11 mouse cellular contexts compared by ENCODE assay signal in the genomic region with DNA sequence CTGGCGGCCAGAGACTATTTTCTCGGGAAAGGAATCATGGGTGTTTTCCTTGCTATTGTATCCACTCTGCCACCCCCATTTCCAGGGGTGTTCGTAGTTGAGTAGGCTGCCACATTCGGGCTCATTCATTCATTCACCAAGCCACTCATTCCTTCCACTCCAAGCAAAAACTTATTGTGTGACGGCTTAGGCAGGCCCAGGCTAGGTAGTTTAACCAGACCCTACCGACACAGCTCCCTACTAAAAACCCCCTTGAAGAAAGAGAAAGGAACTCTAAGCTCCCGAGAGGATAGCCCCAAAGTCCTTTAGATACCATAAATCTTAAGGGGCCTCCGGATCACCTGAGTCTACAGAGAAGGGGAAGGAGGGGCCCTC. TPM values are rescaled to one million over a fixed set of nuclear protein-coding genes. Genes with fewer than 3 reads are reported as not detected.
DNase-seq lines count a peak whose midpoint lies in the region; ATAC-seq and TF ChIP-seq lines count a peak whose summit lies in the region.
"Had no signal": no experiment of that assay in that cellular context is flagged by ENCODE, and none has a peak within 500 bp of the region (broad histone marks: within the 10 kb centered on the region; RNA-seq: fewer than 3 reads in every experiment).

No protein-coding gene starts in this region.

- no peaks in the 10 kb centered on the region for H3K36me3 ChIP-seq in kidney, postnatal 0 days (ENCODE audit: insufficient read depth, low read length)
- no peaks in the 10 kb centered on the region for H3K36me3 ChIP-seq in hindbrain, embryonic 13.5 days
- no peaks in the 10 kb centered on the region for H3K36me3 ChIP-seq in midbrain, embryonic 14.5 days (ENCODE audit: control insufficient read depth, insufficient read depth, low read length)

- ATAC-seq in kidney, postnatal 0 days (replicated peaks; ENCODE audit: low FRiP score, low read depth) = no peak
- no peak for ATAC-seq in hindbrain, embryonic 13.5 days (ENCODE audit: low FRiP score)
- ATAC-seq in midbrain, embryonic 14.5 days (ENCODE audit: low FRiP score, low TSS enrichment) = no peak

- no peak overlapping the region for H3K27ac ChIP-seq in kidney, postnatal 0 days
- peak overlapping the region; percentile 85 for H3K27ac ChIP-seq in hindbrain, embryonic 13.5 days
- H3K27ac ChIP-seq in midbrain, embryonic 14.5 days (replicated peaks; ENCODE audit: low read depth, low read length) = peak overlapping the region; percentile 60; the same call in 1 of the 2 replicates

- peaks cover 9% of the 10 kb centered on the region; the same call in 1 of the 2 replicates for H3K4me1 ChIP-seq in kidney, postnatal 0 days (replicated peaks; ENCODE audit: insufficient read depth, low read length)
- H3K4me1 ChIP-seq in hindbrain, embryonic 13.5 days (replicated peaks) = peaks cover 40% of the 10 kb centered on the region
- peaks cover 20% of the 10 kb centered on the region for H3K4me1 ChIP-seq in midbrain, embryonic 14.5 days (ENCODE audit: control insufficient read depth, insufficient read depth, low read length)

- peak overlapping the region; percentile 64; the same call in 1 of the 2 replicates for H3K4me2 ChIP-seq in kidney, postnatal 0 days (ENCODE audit: low read length)
- H3K4me2 ChIP-seq in hindbrain, embryonic 13.5 days = peak overlapping the region; percentile 61
- H3K4me2 ChIP-seq in midbrain, embryonic 14.5 days (ENCODE audit: low read length) = peak overlapping the region; percentile 60

- no peak overlapping the region for H3K4me3 ChIP-seq in kidney, postnatal 0 days (replicated peaks; ENCODE audit: low read depth, low read length)
- peak overlapping the region; percentile 34; the same call in 1 of the 2 replicates for H3K4me3 ChIP-seq in hindbrain, embryonic 13.5 days
- H3K4me3 ChIP-seq in midbrain, embryonic 14.5 days (replicated peaks; ENCODE audit: low read depth, low read length) = no peak overlapping the region

- H3K27me3 ChIP-seq in kidney, postnatal 0 days (ENCODE audit: insufficient read depth, low read length) = peaks cover 8% of the 10 kb centered on the region; the same call in 1 of the 2 replicates
- peaks cover 45% of the 10 kb centered on the region for H3K27me3 ChIP-seq in hindbrain, embryonic 13.5 days
- H3K27me3 ChIP-seq in midbrain, embryonic 14.5 days (ENCODE audit: control insufficient read depth, insufficient read depth, low read length) = no peaks in the 10 kb centered on the region; the same call in 1 of the 2 replicates

- H3K9me3 ChIP-seq in kidney, postnatal 0 days (replicated peaks; ENCODE audit: low read length) = no peaks in the 10 kb centered on the region
- H3K9me3 ChIP-seq in hindbrain, embryonic 13.5 days = no peaks in the 10 kb centered on the region
- H3K9me3 ChIP-seq in midbrain, embryonic 14.5 days (ENCODE audit: control insufficient read depth, low read length) = no peaks in the 10 kb centered on the region

- TF ChIP-seq CTCF in kidney, postnatal 0 days (IDR thresholded peaks at IDR 0.05; ENCODE audit: low read depth) = no peak

- DNase-seq in embryo, embryonic 10.5 days (ENCODE audit: low spot score) = peak; percentile 30
- no peak for DNase-seq in embryo, embryonic 11 days
- DNase-seq in kidney, postnatal 0 days (ENCODE audit: low spot score) = no peak
- DNase-seq in kidney, postnatal 25 days = no peak
- DNase-seq in midbrain, embryonic 14.5 days = no peak
- no peak for DNase-seq in urinary bladder, adult 2 months (ENCODE audit: low spot score)
- DNase-seq in testis, postnatal 10 days (ENCODE audit: low spot score) = no peak
- DNase-seq: adrenal gland, postnatal 14 days; heart, adult 11 months; liver had no signal

- no peak overlapping the region for H3K9ac ChIP-seq in kidney, postnatal 0 days (ENCODE audit: low read depth, low read length)
- no peak overlapping the region for H3K9ac ChIP-seq in hindbrain, embryonic 13.5 days
- no peak overlapping the region; the same call in 1 of the 2 replicates for H3K9ac ChIP-seq in midbrain, embryonic 14.5 days (replicated peaks; ENCODE audit: low read length)

- WGBS in kidney, postnatal 0 days = 55% methylated on average over 8 of the region's 8 CpGs
- 28% methylated on average over 8 of the region's 8 CpGs for WGBS in hindbrain, embryonic 13.5 days
- 16% methylated on average over 8 of the region's 8 CpGs for WGBS in midbrain, embryonic 14.5 days

RNA-seq across cellular contexts. Expression of a gene that starts 16.3 kb away (rescaled TPM):
- 498 and 594 TPM in 2 replicates for polyA plus RNA-seq in kidney, postnatal 0 days (2015; fragmentation: Nextera tagmentation; extraction: Ambion mirVana)
- polyA plus RNA-seq in hindbrain, embryonic 13.5 days (2015; fragmentation: Nextera tagmentation; extraction: Ambion mirVana) = 359 and 375 TPM in 2 replicates
- 271 and 417 TPM in 2 replicates for polyA plus RNA-seq in midbrain, embryonic 14.5 days (2014; fragmentation: Nextera tagmentation; extraction: Ambion mirVana)
- polyA plus RNA-seq in urinary bladder, adult 2 months (2012; rRNA removed) = 17.5 TPM in 2 replicates

RNA-seq across cellular contexts. Expression of a gene that starts 29.0 kb away (rescaled TPM):
- polyA plus RNA-seq in kidney, postnatal 0 days (2015; fragmentation: Nextera tagmentation; extraction: Ambion mirVana) = 22.1 and 22.7 TPM in 2 replicates
- polyA plus RNA-seq in hindbrain, embryonic 13.5 days (2015; fragmentation: Nextera tagmentation; extraction: Ambion mirVana) = 0.60 and 0.78 TPM in 2 replicates
- polyA plus RNA-seq in midbrain, embryonic 14.5 days (2014; fragmentation: Nextera tagmentation; extraction: Ambion mirVana) = 0.20 and 0.78 TPM in 2 replicates
- polyA plus RNA-seq in urinary bladder, adult 2 months (2012; rRNA removed) = 17.8 and 19.0 TPM in 2 replicates

RNA-seq across cellular contexts. Expression of a gene that starts 58.4 kb away (rescaled TPM):
- polyA plus RNA-seq in kidney, postnatal 0 days (2015; fragmentation: Nextera tagmentation; extraction: Ambion mirVana) = 23.8 and 23.9 TPM in 2 replicates
- polyA plus RNA-seq in hindbrain, embryonic 13.5 days (2015; fragmentation: Nextera tagmentation; extraction: Ambion mirVana) = 0.53 and 1.5 TPM in 2 replicates
- 0.45 TPM in 1 of 2 replicates, not detected in the other for polyA plus RNA-seq in midbrain, embryonic 14.5 days (2014; fragmentation: Nextera tagmentation; extraction: Ambion mirVana)
- polyA plus RNA-seq in urinary bladder, adult 2 months (2012; rRNA removed) = 25.1 and 28.0 TPM in 2 replicates

Comparison
In these comparisons a context has a peak if more than half of its experiments do, and no peak if none do; other contexts are left out.
1. RNA of a gene that starts 16.3 kb away (polyA plus RNA-seq): 498 to 594 TPM in kidney, postnatal 0 days, 271 to 417 TPM in midbrain, embryonic 14.5 days and 359 to 375 TPM in hindbrain, embryonic 13.5 days; 17.5 TPM in urinary bladder, adult 2 months; every median in the first group is over 10 times any median in the second.
2. RNA of a gene that starts 29.0 kb away (polyA plus RNA-seq): 22.1 to 22.7 TPM in kidney, postnatal 0 days and 17.8 to 19.0 TPM in urinary bladder, adult 2 months; 0.60 to 0.78 TPM in hindbrain, embryonic 13.5 days and 0.20 to 0.78 TPM in midbrain, embryonic 14.5 days; every median in the first group is over 10 times any median in the second.
3. RNA of a gene that starts 58.4 kb away (polyA plus RNA-seq): 25.1 to 28.0 TPM in urinary bladder, adult 2 months and 23.8 to 23.9 TPM in kidney, postnatal 0 days; 0.53 to 1.5 TPM in hindbrain, embryonic 13.5 days and 0.45 TPM in midbrain, embryonic 14.5 days; every median in the first group is over 10 times any median in the second.
4. Peak in every context shown above with its lines, with median percentiles within 50 percentile points of each other: H3K4me2 ChIP-seq.